Mouse (Mus musculus): Measurements from ENCODE around the gene Ppp1r27.
"Not testable (repeated sequence)": the region's sequence is repeated elsewhere in the genome, so short reads cannot be mapped to it uniquely, and the experiment has no call there.

Ppp1r27 gene

DNA sequence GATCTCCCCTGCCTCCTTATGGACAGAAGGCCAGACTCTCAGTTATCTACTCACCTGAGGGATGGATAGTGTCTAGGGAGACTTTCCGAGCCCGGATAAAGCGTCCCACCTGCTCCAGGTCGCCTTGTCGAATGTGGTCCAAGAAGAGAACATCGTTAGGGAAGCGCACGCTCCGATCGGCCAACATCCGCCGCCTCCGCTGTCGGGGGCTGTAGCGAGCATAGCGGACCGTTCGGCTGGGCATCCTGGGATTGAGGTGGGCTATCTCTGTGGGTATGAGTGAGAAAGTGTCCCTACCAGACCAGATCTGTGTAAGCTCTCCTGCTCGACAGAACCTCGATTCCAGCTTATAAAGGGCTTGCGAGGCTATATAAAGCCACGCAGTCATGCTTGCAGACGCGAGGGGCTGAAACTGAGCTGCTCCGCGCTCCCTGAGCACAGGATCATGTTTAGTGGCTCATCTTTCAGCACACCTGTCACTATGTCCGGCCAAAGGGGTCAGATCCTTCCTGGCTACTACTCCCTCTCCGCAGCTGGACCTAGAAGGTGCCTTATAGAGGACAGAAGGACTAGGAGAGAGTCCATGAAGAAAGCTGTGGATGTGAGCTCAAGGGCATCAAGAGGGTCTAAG lies at the start of gene Ppp1r27:
Gene Ppp1r27 (minus strand): TSS at position 323 of the 631 bp plus-strand sequence.
- DNase-seq = no peak

DNA sequence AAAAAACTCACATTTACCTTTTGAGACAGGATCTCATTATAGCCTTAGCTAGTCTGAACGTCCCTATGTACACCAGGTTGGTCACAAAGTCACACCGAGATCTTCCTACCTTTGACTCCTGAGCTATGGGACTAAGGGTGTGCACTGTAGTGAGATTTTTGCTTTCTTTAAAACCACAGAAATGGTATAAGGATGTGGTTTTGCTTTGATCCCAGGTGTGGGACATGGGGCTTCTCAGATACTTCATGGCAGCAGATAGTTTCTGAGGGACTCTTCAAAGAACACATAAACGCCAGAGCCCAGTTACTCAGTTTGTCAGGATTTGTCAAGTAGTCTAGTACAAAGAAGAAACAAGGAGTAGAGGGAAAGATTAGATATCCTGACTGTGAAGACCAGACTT lies 49.8 kb upstream of the Ppp1r27 start:
- DNase-seq = no peak

DNA sequence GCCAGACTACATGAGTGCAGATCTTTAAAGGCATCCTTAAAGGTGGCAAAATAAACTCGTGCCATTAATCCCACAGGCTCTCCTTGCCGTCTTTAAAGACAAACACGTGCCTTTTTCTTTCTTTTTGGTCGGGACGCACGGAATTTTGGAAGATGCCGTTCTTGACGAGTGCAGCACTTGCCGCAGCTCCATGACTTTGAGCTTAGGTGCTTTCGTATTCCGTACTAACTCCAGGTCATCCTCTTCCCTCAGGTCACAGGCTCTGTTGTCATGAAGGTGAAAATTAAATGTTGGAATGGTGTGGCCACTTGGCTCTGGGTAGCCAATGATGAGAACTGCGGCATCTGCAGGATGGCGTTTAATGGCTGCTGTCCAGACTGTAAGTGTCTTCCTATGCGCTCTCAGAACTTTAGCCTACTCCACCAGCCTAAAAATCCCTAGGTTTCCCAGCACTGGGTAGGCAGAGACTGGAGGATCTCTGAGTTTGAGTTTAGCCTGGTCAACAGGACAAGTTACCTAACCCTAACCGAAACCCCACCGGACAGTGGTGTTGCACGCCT lies 48.1 kb upstream of the Ppp1r27 start:
- DNase-seq = no peak

DNA sequence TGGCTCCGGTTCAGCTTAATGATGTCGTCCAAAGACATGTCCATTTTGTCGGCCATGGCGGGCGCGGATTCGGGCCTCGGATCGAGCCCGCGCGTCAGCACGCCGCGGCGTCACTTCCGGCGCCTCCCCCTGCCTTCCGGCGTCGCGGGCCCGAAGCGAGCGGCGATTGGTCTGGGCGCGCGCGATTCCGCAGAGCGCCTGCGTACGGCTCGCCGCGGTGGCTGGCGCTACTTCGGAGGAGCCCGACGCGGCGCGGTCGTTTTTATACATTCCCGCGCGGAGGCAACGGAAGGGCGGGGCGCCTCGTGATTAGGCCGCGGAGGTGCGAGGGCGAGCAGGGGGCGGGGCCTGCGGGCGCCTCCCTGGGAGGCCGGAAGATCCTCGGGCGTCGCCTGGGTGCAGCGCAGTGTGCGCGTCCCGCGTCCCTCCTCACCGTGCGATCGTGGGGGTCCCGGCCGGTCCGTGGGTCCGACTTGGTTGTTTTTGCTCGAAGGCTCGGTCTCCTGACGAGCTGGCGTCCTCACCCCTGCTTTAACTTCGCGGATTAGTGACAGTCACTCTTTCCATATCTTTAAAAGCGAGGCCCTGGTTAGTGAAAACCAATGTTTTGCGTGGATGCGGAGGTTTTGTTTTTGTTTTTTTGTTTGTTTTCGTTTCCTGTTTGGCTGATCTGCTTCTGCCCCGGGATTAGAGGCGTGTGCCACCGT lies 47.5 kb upstream of the Ppp1r27 start, which contains the start of the genes Alyref and Anapc11:
Gene Alyref (minus strand): TSS at position 83 of the 707 bp plus-strand sequence.
Gene Anapc11 (plus strand): TSS at position 139 of the 707 bp plus-strand sequence.
- DNase-seq = peak; percentile 96

DNA sequence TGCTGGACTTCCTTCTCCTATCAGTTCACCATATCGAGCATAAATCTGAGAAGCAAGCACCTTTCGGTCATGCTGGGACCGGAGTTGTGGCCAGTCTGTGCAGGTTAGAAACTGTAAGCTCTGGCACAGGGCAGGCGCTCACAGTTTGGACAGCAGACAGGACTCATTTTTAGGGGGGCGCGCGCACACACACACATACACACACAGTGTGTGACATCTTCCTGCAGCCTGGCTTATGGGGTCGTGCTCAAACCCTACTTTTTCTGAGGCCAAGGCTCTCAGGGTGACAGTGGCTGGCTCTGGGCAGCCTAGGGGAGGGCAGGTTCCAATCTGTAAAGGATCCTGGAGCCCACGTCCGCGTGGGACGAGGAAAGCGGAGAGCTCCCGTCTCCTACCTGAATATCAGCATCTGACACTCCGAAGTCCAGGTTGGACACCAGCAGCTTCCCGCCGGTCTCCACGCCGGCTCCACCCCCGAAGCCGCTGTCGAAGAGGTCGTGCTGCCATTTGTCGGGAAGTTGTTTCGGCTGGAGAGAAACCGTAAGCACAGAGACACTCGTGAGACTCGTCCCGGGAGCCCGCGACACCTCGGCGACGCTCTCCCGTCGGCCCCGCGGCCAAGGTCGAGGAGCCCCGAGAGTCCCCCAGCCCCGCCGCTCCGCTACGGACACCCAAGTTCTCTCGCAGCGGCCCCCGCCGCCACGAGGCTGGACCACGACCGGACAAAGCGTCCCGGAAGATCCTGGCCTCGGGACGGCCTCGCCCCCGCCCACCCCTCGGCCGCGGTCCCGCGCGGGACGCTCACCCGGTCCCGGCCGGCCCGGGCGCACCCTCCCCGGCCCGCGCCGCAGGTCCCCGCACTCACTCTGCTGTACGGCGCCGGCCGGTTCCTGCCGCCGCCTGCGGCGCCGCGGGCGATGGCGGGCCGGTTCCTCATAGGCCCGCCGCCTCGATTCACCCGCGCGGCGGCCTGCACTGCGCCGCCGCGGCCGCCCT lies 46.6 kb upstream of the Ppp1r27 start:
- DNase-seq = no peak

DNA sequence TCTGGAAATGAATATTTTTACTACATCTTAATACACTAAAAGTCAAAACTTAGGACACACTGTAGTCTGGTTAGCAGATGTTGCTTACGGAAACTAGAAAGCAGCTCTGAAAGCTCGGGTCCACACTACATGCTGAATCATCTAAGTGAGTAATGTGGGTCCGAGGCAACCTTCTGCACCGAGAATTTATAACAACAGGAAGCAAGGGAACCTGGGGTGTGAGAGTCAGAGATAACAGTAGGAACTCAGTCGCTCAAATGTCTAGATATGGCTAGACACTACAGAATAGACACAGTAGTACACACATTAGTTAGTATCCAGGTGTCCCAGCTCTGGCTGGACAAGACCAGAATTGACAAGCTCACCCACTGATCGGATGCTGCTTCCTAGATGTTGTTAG lies 37.6 kb upstream of the Ppp1r27 start:
- no peak for DNase-seq

DNA sequence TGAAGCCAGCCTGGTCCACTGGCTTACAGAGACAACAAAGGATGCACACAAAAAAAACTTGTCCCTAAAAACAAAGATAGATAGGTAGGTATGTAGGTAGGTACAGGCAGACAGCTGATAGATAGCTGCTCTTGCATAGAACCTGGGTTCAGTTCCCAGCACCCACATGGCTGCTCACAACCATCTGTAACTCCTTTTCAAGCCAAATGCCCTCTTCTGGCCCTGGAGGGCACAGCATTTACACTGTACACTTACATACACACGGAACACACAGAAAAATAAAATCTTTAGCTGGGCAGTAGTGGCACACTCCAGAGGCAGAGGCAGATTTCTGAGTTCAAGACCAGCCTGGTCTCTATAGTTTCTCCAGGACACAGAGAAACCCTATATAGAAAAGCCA lies 33.0 kb upstream of the Ppp1r27 start:
- DNase-seq = no peak

DNA sequence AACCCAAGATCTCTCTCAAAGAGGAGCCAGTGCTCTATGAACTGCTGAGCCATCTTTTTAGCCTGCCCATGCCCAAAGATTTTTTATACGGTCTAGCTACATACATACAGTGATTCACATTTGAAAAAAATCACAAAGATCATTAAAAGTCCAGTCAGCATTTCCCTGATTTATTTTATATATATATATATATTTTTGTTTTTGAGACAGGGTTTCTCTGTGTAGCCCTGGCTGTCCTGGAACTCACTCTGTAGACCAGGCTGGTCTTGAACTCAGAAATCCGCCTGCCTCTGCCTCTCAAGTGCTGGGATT lies 32.0 kb upstream of the Ppp1r27 start:
- DNase-seq = not testable (repeated sequence)

DNA sequence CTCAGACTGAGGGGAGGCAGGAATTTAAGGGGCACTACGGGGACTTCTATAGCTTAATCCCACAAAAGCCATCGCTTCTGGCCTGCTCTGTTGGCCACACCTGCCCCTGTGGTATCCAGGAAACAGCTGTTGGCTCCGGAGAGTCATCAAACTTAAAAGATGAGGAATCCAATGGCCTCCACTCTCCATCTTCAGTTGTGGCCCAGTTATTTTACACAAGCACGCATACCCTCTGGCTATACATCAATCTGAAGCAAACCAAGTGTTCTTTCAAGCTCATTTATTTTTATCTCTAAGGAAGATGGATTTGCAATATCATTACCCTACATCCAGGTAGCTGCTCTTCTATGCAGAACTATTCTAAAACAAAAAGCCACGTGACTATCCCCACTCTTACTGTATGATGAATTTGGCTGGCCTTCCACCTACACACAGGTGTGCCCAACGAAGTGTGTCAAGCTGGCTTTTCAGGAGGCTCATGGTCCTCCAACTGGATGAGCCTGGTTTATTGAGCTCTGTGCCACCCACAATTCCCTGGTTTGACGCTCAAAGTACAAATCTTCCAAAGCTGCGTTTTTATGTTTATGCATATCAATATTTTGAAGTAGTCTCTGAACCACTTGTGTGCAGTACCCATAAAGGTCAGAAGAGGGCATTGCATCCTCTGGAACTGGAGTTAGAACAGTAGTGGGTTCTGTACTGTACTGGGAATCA lies 31.5 kb upstream of the Ppp1r27 start:
- DNase-seq = peak; percentile 64

DNA sequence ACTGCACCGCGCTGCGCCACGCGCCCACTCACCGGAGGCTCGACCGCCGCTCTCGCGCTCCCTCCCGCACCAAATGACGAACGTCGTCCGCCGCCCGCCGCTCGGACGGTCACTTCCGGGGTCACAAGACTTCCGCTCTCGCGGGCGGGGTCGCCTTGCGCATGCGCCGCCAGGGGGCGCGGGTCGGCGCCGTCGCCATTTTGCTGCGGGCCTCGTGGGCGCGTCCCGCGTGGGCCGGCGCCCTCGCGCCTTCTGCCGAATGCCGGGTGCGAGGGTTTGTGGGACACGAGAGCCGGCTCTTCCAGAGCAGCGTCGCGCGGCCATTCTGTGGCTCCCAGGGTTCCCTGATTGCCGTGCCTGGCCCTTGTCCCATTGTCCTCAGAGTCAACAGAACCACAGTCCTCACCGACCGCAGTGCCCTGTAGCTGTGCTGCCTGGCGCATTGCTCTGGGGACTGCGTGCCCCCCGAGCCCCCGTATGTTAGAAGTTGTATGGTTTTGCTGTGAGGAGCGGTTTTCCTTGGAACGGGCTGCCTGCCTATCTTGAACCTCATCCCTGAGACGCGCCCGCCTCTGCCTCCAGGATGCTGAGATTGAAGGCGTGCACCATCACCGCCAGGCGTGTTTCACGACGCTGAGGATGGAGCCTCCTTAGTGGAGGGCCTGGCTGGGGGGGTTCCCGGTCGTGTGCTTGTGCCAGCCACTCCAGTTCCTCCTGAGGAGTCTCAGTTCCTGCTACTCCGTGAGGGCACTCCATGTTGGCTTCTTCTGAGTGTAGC lies 30.7 kb upstream of the Ppp1r27 start, which contains the start of gene Arhgdia:
Gene Arhgdia (minus strand): TSS at position 135 of the 778 bp plus-strand sequence.
- DNase-seq = peak; percentile 90

DNA sequence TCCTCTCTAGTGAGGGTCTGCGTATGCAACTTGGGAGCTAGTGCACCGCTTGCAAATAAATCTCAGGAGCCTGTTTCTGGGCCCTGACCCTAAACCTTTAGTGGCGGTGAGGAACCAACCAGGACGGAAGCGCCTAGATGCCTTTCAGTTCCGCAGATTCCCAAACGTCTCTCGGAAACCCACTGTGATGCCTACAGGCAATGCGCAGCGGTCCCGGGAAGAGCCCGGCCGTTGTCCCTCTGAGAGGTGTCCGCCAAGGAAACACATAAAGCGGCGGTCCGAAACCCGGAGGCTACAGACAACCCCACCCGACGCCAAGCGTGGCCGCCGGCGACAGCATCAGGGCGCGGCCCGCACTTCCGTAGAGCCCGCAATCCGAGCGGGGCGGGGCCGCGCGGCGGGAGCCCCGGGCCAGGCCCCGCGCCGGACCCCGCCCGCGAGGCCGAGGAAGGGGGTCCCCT lies 30.0 kb upstream of the Ppp1r27 start:
- DNase-seq = peak; percentile 51

DNA sequence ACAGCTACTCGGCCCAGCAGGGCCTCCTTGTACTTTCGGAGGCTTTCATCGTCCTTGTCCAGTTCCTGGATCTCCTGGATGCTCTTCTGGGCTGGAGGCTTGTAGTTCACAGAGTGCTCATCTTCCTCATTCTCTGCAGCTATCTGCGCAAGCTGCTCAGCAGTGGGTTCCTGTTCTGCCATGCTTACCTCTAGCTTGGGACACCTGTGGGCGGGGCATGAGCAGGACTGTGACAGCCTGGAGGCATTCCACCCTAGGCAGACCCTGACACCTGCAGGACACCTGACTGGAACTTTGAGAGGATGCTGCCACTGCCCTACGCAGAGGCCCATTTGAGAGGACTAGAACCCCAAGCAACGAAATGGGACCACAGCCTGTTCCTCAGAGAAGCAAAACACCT lies 29.3 kb upstream of the Ppp1r27 start:
- DNase-seq = peak; percentile 30

DNA sequence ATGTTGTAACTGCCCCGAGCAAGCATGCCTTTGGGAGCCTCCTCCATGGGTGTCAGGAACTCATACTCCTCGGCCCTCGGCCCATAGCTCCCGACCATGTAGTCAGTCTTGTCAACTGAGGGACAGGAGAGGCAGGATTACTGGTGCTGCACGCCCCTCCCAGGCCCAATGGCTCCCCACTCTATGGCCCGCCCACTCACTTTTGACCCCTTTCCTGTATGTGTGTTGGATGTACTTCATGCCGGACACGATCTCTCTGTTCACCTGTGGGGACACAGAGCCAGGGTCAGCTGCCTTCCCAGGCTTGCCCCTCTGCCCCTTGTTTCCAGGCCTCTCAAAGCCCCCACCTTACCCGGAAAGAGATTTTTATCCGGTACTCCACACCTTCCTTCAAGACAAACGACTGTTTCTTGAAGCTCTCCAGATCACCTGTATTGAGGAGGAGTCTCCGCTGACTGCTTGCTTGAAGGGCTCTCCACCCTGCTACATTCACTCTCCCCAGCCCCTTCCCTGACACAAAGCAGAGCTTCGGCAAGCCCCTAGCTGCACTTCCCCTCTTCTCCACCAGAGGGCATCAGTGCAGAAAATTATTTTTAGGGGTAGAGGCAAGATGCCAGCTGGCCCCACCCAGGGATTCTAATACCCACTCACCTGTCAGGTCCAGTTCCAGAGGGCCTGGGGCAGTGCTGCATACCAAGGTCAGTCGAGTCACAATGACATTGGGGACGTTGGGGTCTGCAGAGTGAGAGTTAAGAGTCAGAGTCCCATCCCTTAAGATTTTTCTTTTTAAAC lies 28.6 kb upstream of the Ppp1r27 start:
- DNase-seq = peak; percentile 87

DNA sequence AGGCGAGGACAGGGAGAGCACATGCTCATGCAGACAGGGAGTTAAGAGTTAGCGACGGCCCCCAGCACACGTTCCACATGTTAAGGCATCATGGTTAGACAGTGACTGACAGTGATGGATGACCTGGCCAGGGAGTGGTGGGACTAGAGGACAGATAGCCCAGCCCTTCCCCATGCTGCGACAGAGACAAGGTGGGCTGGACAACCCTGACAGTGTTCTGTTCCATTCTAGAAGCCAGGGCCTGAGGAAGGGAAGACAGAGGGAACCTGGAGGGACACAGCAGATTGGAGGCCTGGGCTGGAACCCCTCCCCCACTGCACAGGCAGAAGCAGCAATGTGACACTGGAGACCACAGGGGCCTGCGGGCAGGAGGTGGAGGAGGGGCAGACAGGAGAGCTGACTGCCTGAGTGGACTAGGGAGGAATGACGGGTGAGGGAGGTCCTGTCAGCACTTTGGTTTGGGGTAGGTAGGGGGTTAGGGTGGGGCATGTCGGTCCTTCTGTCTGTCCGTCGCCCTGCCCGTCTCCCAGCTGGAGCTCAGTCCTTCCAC lies 27.8 kb upstream of the Ppp1r27 start:
- DNase-seq = no peak

DNA sequence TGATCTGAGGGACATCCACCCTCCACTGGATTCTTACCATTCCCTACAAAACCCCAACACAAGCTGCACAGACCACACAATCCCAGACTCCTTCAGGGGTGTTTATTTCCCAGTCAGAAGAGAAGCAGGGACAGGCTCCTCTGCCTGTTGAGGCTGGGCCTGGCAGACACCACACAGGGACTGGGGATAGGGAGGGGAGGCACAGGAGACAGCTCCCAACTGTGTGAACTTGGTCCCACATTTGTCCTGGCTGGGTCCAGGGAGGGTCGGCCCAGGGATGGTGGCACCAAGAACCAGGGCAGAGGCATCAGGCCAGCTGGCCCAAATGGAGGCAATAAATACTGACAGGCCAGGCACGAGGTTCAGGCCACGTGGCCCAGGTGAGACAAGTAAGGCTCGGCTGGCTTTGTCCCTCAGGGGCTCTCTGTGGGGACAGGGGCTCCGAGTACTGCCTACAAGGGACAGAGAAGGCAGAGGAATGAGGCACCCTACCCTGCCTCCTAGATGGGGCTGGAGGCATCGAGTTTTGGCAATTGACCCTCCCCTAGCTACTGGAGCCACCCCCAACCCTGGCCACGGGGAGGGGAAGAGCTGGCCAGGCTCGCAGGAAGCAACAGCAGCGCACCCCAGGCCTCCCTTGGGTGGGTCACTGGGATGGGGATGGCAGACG lies 27.2 kb upstream of the Ppp1r27 start:
- no peak for DNase-seq

DNA sequence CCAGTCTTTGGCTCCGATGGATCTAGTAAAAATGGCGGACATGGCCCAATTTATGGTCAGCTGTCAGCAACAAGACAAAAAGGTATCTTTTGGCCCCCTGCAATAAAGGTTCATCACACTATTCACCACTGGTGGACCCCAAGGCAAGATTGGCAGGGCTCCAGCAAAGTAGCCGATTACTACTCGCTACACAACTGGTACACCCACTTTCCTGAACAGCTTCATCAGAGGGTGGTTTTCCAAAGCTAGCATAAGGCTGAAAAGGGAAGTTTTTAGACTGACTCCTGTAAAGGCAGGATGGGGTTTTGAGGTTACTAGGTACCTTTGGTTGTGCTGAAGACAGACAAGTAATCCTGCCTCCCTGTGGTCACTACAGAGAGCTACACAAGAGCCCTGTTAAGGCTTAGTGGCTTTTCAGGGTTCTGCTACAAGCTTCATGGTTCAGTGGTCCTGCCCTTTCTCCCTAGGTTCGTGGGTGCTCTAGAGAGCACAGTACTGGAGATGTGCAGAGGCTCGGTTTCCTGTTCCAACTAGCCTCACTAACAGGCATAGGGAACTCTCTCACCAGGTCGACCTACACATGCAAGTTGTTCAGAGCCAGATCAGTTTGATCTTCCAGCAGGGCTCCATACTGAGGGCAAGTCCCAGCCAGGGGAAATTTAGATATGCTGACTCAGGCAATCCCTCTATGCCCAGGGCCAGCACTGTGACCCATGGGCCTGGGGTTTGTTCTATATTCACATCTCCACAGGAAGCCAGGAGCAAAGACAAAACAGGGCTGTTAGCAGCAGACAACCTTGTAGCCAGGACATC lies 26.5 kb upstream of the Ppp1r27 start:
- peak; percentile 26 for DNase-seq

DNA sequence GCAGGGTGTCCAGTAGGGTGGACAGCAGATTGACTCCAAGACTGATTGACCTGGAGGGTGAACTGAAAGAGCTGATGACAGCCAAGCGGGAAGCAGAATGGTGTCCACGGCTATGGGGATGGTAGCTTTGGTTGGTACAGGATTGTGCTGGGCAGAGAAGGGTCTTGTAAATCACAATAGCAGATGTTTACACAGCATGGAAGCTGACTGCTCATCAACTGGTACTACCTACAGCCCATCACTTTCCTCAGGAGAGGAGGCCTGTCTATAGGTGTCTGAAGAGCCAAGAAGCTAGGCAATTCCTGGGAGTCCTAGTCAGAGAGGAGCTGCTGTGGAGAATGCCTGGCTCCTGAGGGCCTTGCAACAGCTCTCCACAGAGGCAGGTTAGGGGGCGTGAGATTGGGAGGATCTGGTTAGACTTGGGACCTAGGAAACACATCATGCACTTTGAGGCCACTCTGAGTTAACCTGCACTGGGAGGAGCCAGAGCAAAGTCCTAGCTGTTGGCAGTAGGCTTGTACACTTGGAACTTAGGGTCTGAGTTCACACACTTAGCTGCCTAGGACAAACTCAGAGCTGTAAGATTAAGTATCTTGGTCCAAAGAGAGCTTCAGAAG lies 25.5 kb upstream of the Ppp1r27 start:
- DNase-seq = no peak

DNA sequence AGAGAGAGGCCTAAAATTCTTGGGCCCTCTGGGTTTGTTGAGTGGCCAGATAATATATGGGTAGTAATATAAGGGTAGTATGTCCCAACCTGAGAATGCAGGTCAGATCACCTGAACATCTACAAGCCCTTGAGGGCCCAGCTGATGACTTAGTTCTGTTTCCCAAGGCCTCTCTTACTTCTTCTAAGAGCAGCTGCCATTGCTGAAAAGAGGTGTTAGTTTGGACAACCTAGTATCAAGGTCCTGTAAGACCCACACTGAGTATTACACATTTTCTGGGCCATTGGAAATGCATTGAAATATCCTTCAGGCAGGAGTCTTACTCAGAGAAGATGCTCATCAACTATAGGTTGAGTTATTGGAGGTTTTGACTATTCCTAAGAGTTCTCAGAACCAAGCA lies 25.0 kb upstream of the Ppp1r27 start:
- DNase-seq = no peak
